Mouse (Mus musculus) left cerebral cortex, adult 2 months (tissue): ENCODE measurements around the gene Sptbn4. TPM values are rescaled to one million over a fixed set of nuclear protein-coding genes. Genes with fewer than 3 reads are reported as not detected.

Source experiments
- DNase-seq, 2 experiments: peaks; one replicate each; pipeline ENCODE4 v3.0.0; 2021 to 2022; ENCODE audit warnings: low spot score in 2 of 2, mixed read lengths in 1 of 2; ENCODE audit errors: extremely low spot score in 1 of 2
- H3K27ac ChIP-seq: fragments of 200-600 bp; 2 replicates; pipeline ENCODE4 v1.8.1; 2022
- H3K4me3 ChIP-seq: fragments of 200-600 bp; 2 replicates; pipeline ENCODE4 v1.8.1; 2022
- CTCF ChIP-seq: fragments of 200-600 bp; IDR thresholded peaks from 2 replicates; pipeline ENCODE4 v1.8.1; 2022; ENCODE audit warnings: antibody characterized with exemption, mild to moderate bottlenecking, moderate library complexity
- intact Hi-C: fragments of 180-260 bp; cut with DNase I; formaldehyde crosslinking; loops from one replicate; pipeline ENCODE4 v1.15.1; 2025
- total RNA-seq, 2 experiments: library from RNA; stranded (reverse); gene quantifications; 2 replicates each; pipeline ENCODE4 v1.2.3; 2021

Gene Sptbn4
- total RNA-seq, 2 experiments from 2014 or later, result 153 to 162 TPM

DNA sequence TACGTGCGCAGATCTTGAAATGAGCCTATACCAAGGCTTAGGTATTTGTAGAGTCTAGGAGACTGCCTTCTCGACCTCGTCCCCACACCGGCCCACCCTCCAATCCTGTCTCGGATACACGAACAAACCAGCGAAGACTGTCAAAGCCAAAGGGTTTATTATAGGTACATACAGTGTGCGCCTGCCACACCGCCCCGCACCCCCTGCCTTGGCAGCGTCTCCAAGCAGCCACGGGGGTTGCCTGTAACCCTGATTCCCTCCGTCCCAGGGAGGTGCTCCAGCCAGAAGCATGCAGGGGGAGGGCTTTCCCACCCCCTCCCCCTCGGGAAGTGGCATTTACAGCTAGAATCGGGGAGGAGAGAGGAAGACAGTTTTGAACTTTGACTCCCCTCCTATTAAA is 91.2 kb downstream of the Sptbn4 start:
- Histone ChIP-seq H3K27ac (peak overlapping the region; percentile 18), H3K4me3 (peak overlapping the region; percentile 65)
- intact Hi-C loops, result no loop called here
- DNase-seq, result no peak
- no peak for TF ChIP-seq CTCF

DNA sequence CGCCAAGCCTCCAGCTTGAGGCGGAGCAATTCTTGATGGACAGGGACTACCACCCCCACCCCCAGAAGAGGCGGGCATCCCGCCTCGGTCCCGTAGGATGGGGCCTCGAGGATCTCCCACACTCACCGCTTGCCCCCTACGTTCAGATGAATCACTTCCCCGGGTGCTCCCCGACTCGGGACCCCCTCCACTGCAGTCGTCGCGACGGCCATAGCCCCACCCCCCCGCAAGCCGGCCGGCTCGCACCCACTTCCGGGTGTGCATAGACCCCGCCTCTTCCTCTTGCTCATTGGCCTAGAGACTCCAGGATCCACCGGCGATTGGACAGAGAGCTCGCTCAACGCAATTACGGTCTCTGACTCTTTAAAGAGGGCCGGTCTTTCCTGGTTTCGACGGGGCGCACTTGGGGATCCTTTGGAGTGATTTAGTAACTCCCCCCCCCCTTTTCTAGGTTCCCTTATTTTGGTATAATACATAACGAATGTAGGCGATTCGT is 91.7 kb downstream of the Sptbn4 start, which contains the start of gene Shkbp1:
TSS of gene Shkbp1 (minus strand) at position 275 of the 496 bp plus-strand sequence.
- intact Hi-C loops, result no loop called here

DNA sequence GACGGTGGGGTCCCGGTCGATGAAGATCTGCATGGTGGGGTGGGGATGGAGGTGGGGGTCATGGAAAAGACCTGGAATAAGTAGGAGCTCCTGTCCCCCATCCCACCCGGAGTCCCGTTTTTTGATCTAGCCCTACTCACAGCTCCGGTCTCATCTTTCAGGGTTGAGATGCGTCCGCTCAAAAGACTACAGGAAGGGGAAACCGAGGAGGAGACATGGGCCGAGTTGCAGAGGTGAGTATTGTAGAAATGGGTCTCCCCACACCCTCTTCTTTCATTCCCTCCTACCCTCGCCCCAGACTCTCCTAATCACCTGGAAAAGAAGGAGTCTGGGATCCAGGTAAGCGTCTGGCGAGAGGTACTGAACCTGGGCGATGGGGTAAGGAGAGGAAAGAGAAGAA is 92.2 kb downstream of the Sptbn4 start:
- no peak for DNase-seq
- no peak for TF ChIP-seq CTCF
- H3K4me3 ChIP-seq, result peak overlapping the region; percentile 65
- intact Hi-C loops, result no loop called here
- H3K27ac ChIP-seq, result peak overlapping the region; percentile 67; the same call in 1 of the 2 replicates

More for the DNA sequence above, 91.7 kb downstream of the Sptbn4 start, which contains the start of gene Shkbp1:
- H3K4me3 ChIP-seq, result peak within 1 kb of the TSS; percentile 65
- peak; percentile 79 to 82 for DNase-seq
- no peak for TF ChIP-seq CTCF
- H3K27ac ChIP-seq, result peak within 1 kb of the TSS; percentile 67

DNA sequence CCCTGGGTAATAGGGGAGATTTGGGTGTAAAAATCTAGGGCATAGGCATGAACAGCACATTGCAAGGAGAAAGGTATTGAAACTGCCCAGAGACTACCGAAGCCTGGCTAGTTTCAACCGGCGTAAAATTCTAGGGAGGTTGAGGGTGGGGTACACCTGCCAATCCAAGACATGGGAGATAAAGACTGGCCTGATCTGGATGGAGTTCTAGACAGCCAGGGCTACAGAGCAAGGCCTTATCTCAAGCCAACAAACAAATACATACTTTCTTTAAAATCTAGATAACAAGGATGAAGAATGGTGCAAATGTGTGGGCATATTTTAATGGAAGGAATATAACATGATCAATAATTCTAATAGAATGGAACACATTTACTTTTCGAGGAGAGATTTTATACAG is 92.7 kb downstream of the Sptbn4 start:
- TF ChIP-seq CTCF, result no peak
- no peak for DNase-seq
- H3K27ac ChIP-seq, result no peak overlapping the region
- H3K4me3 ChIP-seq, result no peak overlapping the region
- intact Hi-C loops, result no loop called here

- intact Hi-C loops, result no loop called here
- Histone ChIP-seq H3K27ac (no peak overlapping the region), H3K4me3 (no peak overlapping the region)
- DNase-seq, result no peak
- TF ChIP-seq CTCF, result no peak
Observed at GRCm38 (mm10) chr7:27354144-27354543, 93.3 kb downstream of the Sptbn4 start.

GRCm38 (mm10) chr7:27345444-27345843 is 102.0 kb downstream of the Sptbn4 start:
- intact Hi-C loops, result no loop called here
- Histone ChIP-seq H3K4me3 (no peak overlapping the region), H3K27ac (no peak overlapping the region)
- no peak for TF ChIP-seq CTCF
- no peak for DNase-seq

- no peak for DNase-seq
- TF ChIP-seq CTCF, result no peak; the same call in none of the 2 replicates
- intact Hi-C loops, result no loop called here
- H3K4me3 ChIP-seq, result no peak overlapping the region
- no peak overlapping the region for H3K27ac ChIP-seq
Observed at GRCm38 (mm10) chr7:27342595-27342994, 104.9 kb downstream of the Sptbn4 start.

GRCm38 (mm10) chr7:27339519-27339918 is 108.0 kb downstream of the Sptbn4 start:
- DNase-seq, result peak in 1 of 2 experiments; percentile 69
- TF ChIP-seq CTCF, result no peak
- Histone ChIP-seq H3K27ac (peak overlapping the region; percentile 91), H3K4me3 (peak overlapping the region; percentile 37)
- intact Hi-C loops, result loop anchor here (5.0 to 10.0 kb wide), 2 partner anchors 188 to 345 kb away; partner anchors contain the start of gene Zfp607b

- intact Hi-C loops, result loop anchor here (5.0 to 10.0 kb wide), 2 partner anchors 188 to 346 kb away; partner anchors contain the start of gene Zfp607b
- H3K27ac ChIP-seq, result peak overlapping the region; percentile 91
- no peak for DNase-seq
- TF ChIP-seq CTCF, result no peak; the same call in 1 of the 2 replicates
- peak overlapping the region; percentile 37 for H3K4me3 ChIP-seq
Observed at GRCm38 (mm10) chr7:27339114-27339513, 108.4 kb downstream of the Sptbn4 start.

GRCm38 (mm10) chr7:27337175-27337853 is 110.2 kb downstream of the Sptbn4 start, which contains the start of gene Ltbp4:
Gene Ltbp4 (minus strand): TSS chr7:27337692.
- Histone ChIP-seq H3K27ac (peak within 1 kb of the TSS; percentile 91; the same call in 1 of the 2 replicates), H3K4me3 (peak within 1 kb of the TSS; percentile 2; the same call in 1 of the 2 replicates)
- intact Hi-C loops, result loop anchor here (2.0 to 10.0 kb wide), 5 partner anchors 23 to 347 kb away; partner anchors contain the start of gene Zfp607b
- DNase-seq, result no peak
- TF ChIP-seq CTCF, result no peak

DNA sequence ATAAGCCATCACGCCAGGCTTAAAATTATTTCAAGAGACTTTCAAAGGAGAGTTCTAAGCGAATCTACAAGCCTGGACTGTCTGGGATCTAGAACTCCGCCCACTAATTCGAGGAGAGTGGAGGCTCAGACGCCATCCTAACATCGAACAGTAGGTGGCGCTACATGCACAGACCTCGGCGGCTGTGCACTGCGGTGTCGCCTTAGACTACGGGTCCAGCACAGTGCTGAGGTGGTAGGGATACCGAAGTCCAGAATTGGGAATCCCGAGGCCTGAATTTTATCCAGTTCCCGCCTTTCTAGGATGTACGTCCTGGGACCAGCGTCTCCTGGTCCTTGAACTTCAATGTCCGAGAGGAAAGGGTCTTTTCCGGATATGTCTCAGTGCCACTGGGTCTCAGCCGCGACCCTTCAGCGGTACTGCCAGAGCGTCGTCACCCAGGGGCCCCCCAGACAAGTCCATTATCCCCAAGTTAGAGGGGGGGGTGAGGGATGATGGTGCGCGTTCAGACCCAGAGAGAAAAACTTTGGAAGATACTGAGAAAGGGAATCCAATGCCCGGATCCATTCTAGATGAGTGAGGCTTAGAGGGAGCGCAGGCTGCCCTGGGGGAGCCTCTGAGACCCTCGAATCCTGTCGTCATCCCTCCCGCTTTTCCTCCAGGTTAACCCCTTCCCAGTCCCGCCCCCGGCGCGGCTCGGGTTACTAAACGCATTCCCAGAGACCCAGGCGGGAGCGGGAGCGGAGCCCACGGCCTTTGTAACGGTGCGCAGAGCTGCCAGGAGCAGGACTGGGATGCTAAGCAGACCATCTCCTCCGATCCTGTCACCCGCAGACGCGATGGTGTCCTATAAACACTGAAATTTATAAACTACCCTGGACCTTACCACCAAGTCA is 111.3 kb downstream of the Sptbn4 start:
- no peak overlapping the region for H3K27ac ChIP-seq
- peak overlapping the region; percentile 14; the same call in 1 of the 2 replicates for H3K4me3 ChIP-seq
- TF ChIP-seq CTCF, result peak; percentile 97
- intact Hi-C loops, result loop anchor here (1.0 to 10.0 kb wide), 6 partner anchors 25 to 349 kb away; partner anchors contain the start of gene Zfp607b
- DNase-seq, result peak; percentile 88 to 96
